Mouse (Mus musculus) kidney, postnatal 0 days (tissue): Measurements from ENCODE around the gene Srebf2. TPM values are rescaled to one million over a fixed set of nuclear protein-coding genes. Genes with fewer than 3 reads are reported as not detected.

Experiments
- ATAC-seq: fragments of 200-750 bp; cut with Nextera tagmentation; replicated peaks from 2 replicates; pipeline ENCODE4 v1.8.0; 2017; ENCODE audit warnings: low read depth, moderate number of reproducible peaks, moderate TSS enrichment, moderate library complexity; ENCODE audit not compliant: low FRiP score
- DNase-seq: peaks from one replicate; pipeline ENCODE4 v3.0.0-alpha.2; 2016; ENCODE audit warnings: low spot score
- H3K27ac ChIP-seq: fragments of 300-500 bp; sonication (generic); 2 replicates; pipeline ENCODE4 v1.5.1; 2014; ENCODE audit warnings: mild to moderate bottlenecking
- H3K27me3 ChIP-seq: fragments of 300-500 bp; sonication (generic); 2 replicates; pipeline ENCODE4 v1.6.1; 2014; ENCODE audit warnings: low read length, mixed read lengths; ENCODE audit not compliant: insufficient read depth
- H3K36me3 ChIP-seq: fragments of 300-500 bp; sonication (generic); 2 replicates; pipeline ENCODE4 v1.6.1; 2014; ENCODE audit warnings: low read length, mixed read lengths; ENCODE audit not compliant: insufficient read depth
- H3K4me1 ChIP-seq: fragments of 300-500 bp; sonication (generic); replicated peaks from 2 replicates; pipeline ENCODE4 v1.6.1; 2014; ENCODE audit warnings: antibody characterized with exemption, low read length, mixed read lengths; ENCODE audit not compliant: insufficient read depth
- H3K4me2 ChIP-seq: fragments of 300-500 bp; sonication (generic); 2 replicates; pipeline ENCODE4 v1.6.1; 2014; ENCODE audit warnings: mild to moderate bottlenecking, low read length, moderate library complexity, mixed read lengths
- H3K4me3 ChIP-seq: fragments of 300-500 bp; sonication (generic); replicated peaks from 2 replicates; pipeline ENCODE4 v1.5.1; 2014; ENCODE audit warnings: low read depth, low read length
- H3K9ac ChIP-seq: fragments of 300-500 bp; sonication (generic); 2 replicates; pipeline ENCODE4 v1.6.1; 2014; ENCODE audit warnings: low read depth, low read length
- H3K9me3 ChIP-seq: fragments of 300-500 bp; sonication (generic); replicated peaks from 2 replicates; pipeline ENCODE4 v1.6.1; 2016; ENCODE audit warnings: low read length, inconsistent platforms, mixed read lengths
- CTCF ChIP-seq: IDR thresholded peaks from 2 replicates; pipeline ENCODE4 v1.5.1; 2016; ENCODE audit warnings: antibody characterized with exemption, low read depth, mild to moderate bottlenecking, moderate library complexity
- WGBS: fragments of 180-500 bp; shearing (Covaris S2); extraction: QIAGEN DNeasy Blood & Tissue Kit; methylation state at CpG from one replicate; pipeline ENCODE4 v1.1.7; 2014; 5-methylcytosine and 5-hydroxymethylcytosine counted together
- polyA plus RNA-seq: library from polyadenylated mRNA; unstranded; fragments of >200 nt; fragmentation: Nextera tagmentation; extraction: Ambion mirVana; gene quantifications from 2 replicates; pipeline ENCODE4 v1.2.1, GENCODE M21; 2015

Srebf2 gene
- polyA plus RNA-seq, 1 experiment from 2014 or later = 89.0 TPM

DNA sequence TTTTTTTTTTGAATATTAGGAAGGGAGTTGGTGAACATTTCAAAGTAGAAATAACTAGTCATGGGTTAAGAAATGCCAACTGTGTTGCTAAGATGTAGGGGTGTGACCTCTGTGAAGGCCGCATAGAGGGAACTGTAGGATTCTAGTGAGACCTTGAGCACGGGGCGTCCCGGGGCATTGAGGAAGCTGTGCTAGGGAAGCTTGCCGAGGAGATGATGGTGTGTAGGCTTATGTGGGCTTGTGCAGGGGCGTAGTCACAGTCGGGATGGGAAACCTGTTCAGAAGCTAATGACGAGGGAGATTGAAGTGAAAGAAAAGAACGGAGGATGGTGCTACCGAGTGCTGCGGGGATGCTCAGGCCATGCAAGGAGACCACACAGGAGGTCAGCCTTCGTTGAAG lies 5.0 kb downstream of the Srebf2 start:
- Histone ChIP-seq H3K27ac (no peak overlapping the region), H3K9ac (no peak overlapping the region), H3K9me3 (no peaks in the 10 kb centered on the region), H3K27me3 (no peaks in the 10 kb centered on the region), H3K36me3 (no peaks in the 10 kb centered on the region), H3K4me2 (no peak overlapping the region), H3K4me1 (0 out of 2 replicates have a peak, but pooled peaks cover 8% of the 10 kb centered on the region), H3K4me3 (no peak overlapping the region)
- 80% methylated on average over 12 of the region's 12 CpGs for WGBS
- no peak for DNase-seq
- ATAC-seq = no peak
- no peak for TF ChIP-seq CTCF

- Histone ChIP-seq H3K27me3 (no peaks in the 10 kb centered on the region), H3K9me3 (no peaks in the 10 kb centered on the region), H3K4me1 (0 out of 2 replicates have a peak, but pooled peaks cover 8% of the 10 kb centered on the region), H3K27ac (no peak overlapping the region), H3K9ac (no peak overlapping the region), H3K4me2 (no peak overlapping the region), H3K4me3 (no peak overlapping the region), H3K36me3 (no peaks in the 10 kb centered on the region)
- TF ChIP-seq CTCF = no peak
- no peak for ATAC-seq
- WGBS = 77% methylated on average over 7 of the region's 7 CpGs
- DNase-seq = no peak
Measured at GRCm38 (mm10) chr15:82152435-82152834, 5.5 kb downstream of the Srebf2 start.

GRCm38 (mm10) chr15:82156298-82156697 lies 9.3 kb downstream of the Srebf2 start:
- Histone ChIP-seq H3K4me2 (no peak overlapping the region), H3K9me3 (no peaks in the 10 kb centered on the region), H3K27me3 (no peaks in the 10 kb centered on the region), H3K4me1 (peaks cover 10% of the 10 kb centered on the region; the same call in 1 of the 2 replicates), H3K27ac (no peak overlapping the region), H3K36me3 (no peaks in the 10 kb centered on the region), H3K4me3 (no peak overlapping the region), H3K9ac (no peak overlapping the region)
- no peak for ATAC-seq
- DNase-seq = no peak
- no peak for TF ChIP-seq CTCF
- 93% methylated on average over 6 of the region's 6 CpGs for WGBS

DNA sequence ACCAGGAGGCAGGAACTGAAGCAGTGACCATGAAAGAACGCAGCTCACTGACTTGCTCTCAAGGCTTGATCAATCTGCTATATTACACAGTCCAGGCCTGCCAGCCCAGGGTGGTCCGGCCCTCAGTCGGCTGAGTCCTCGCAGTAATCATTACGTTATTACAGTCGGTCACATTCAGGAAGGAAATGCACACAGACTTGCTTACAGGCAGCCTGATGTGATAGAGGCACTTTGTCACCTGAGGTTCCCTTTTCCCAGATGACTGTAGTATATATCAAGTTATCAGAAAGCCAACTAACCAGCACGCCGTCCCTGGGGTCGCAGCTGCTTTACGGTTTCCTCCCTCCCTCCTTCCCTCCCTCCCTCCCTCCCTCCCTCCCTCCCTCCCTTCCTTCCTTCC lies 9.9 kb downstream of the Srebf2 start:
- ATAC-seq = no peak
- no peak for TF ChIP-seq CTCF
- H3K4me1 ChIP-seq = peaks cover 10% of the 10 kb centered on the region; the same call in 1 of the 2 replicates
- 55% methylated on average over 10 of the region's 10 CpGs for WGBS
- no peaks in the 10 kb centered on the region for H3K36me3 ChIP-seq
- no peak overlapping the region for H3K9ac ChIP-seq
- no peak overlapping the region for H3K4me2 ChIP-seq
- no peaks in the 10 kb centered on the region for H3K27me3 ChIP-seq
- no peak for DNase-seq
- no peaks in the 10 kb centered on the region for H3K9me3 ChIP-seq
- no peak overlapping the region for H3K4me3 ChIP-seq
- no peak overlapping the region for H3K27ac ChIP-seq

DNA sequence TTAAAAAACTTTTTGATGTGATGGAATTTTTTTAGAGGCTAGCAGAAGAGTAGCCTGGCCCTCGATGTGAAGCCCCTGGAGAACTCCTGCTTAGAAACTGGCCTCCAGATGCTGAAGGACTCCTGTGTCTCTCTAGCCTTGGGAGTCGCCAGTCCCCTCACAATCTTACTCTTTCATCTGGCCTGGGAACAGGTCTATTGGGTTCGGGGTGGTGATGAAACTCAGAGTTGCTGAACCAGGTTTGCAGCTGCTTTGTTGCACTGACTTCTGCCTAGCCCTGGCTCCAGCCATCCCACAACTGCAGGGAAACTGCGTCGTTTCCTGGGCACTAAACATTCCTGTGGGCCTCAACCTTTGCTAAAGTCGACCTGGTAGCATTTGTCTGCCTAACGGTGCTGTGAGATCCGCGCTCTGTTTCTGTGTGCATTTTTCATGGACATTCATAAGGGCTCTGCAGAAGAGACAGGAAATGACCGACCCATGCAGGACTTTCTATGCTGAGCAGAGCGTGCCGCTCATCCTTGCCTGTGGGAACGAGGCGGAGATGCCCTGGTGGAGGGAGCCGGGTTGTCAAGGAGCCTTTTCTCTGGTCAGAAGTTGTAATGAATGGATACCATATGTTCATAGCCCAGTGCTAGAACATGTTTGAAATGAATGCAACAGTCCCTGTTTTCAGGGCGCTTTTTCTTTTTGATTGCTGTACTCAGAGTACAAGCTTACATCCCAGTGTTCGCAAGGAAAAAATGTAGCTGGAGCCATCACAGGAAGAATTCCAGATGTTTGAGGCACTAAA lies 11.5 kb downstream of the Srebf2 start:
- TF ChIP-seq CTCF = no peak
- Histone ChIP-seq H3K4me2 (no peak overlapping the region), H3K36me3 (no peaks in the 10 kb centered on the region), H3K27me3 (no peaks in the 10 kb centered on the region), H3K4me1 (peaks cover 13% of the 10 kb centered on the region; the same call in 1 of the 2 replicates), H3K4me3 (no peak overlapping the region), H3K9me3 (no peaks in the 10 kb centered on the region), H3K27ac (peak overlapping the region; percentile 44; the same call in 1 of the 2 replicates), H3K9ac (no peak overlapping the region)
- DNase-seq (peak; percentile 49), ATAC-seq (no peak)
- 34% methylated on average over 17 of the region's 17 CpGs for WGBS

- ATAC-seq = no peak
- no peak overlapping the region for H3K9ac ChIP-seq
- no peak overlapping the region for H3K4me2 ChIP-seq
- TF ChIP-seq CTCF = no peak
- no peaks in the 10 kb centered on the region for H3K36me3 ChIP-seq
- H3K4me3 ChIP-seq = no peak overlapping the region
- no peak for DNase-seq
- peaks cover 13% of the 10 kb centered on the region; the same call in 1 of the 2 replicates for H3K4me1 ChIP-seq
- no peaks in the 10 kb centered on the region for H3K9me3 ChIP-seq
- 84% methylated on average over 9 of the region's 9 CpGs for WGBS
- no peaks in the 10 kb centered on the region for H3K27me3 ChIP-seq
- no peak overlapping the region for H3K27ac ChIP-seq
Measured at GRCm38 (mm10) chr15:82159471-82159870, 12.5 kb downstream of the Srebf2 start.
